Mouse (Mus musculus): ENCODE data around the gene Olfr194. TPM values are rescaled to one million over a fixed set of nuclear protein-coding genes. Genes with fewer than 3 reads are reported as not detected.

Gene Olfr194
- not detected in 2 replicates for polyA plus RNA-seq (2012; rRNA removed)

GRCm38 (mm10) chr16:59120969-59121368 is at the start of gene Olfr194:
TSS of gene Olfr194 (minus strand) at chr16:59121069.

GRCm38 (mm10) chr16:59170354-59170753 is 49.5 kb upstream of the Olfr194 start, which contains the start of gene Olfr196:
TSS of gene Olfr196 (minus strand) at chr16:59170454.

GRCm38 (mm10) chr16:59146746-59147145 is 25.9 kb upstream of the Olfr194 start, which contains the start of gene Olfr195:
TSS of gene Olfr195 (plus strand) at chr16:59147046.

GRCm38 (mm10) chr16:59111781-59112180 is 9.1 kb downstream of the Olfr194 start, which contains the start of gene Olfr193:
TSS of gene Olfr193 (minus strand) at chr16:59111881.

GRCm38 (mm10) chr16:59089722-59090121 is 31.1 kb downstream of the Olfr194 start, which contains the start of gene Olfr191:
TSS of gene Olfr191 (minus strand) at chr16:59089822.

GRCm38 (mm10) chr16:59077905-59078304 is 43.0 kb downstream of the Olfr194 start, which contains the start of gene Olfr190:
TSS of gene Olfr190 (minus strand) at chr16:59078005.

Other genes with a start within 250 kb of the Olfr194 start
- gene Olfr177, start 246.3 kb downstream of the Olfr194 start, polyA plus RNA-seq (2012; rRNA removed) = not detected in 2 replicates
- not detected in 2 replicates for gene Olfr178, start 229.0 kb downstream of the Olfr194 start, polyA plus RNA-seq (2012; rRNA removed)
- gene Olfr181, start 192.3 kb downstream of the Olfr194 start, polyA plus RNA-seq (2012; rRNA removed) = not detected in 2 replicates
- gene Olfr180, start 191.7 kb downstream of the Olfr194 start, polyA plus RNA-seq (2012; rRNA removed) = not detected in 2 replicates
- not detected in 2 replicates for gene Olfr183, start 125.7 kb downstream of the Olfr194 start, polyA plus RNA-seq (2012; rRNA removed)
- gene Olfr186, start 90.8 kb downstream of the Olfr194 start, polyA plus RNA-seq (2012; rRNA removed) = not detected in 2 replicates
- gene Olfr187, start 81.3 kb downstream of the Olfr194 start, polyA plus RNA-seq (2012; rRNA removed) = not detected in 2 replicates
- gene Olfr190, start 43.1 kb downstream of the Olfr194 start, polyA plus RNA-seq (2012; rRNA removed) = not detected in 2 replicates
- gene Olfr191, start 31.2 kb downstream of the Olfr194 start, polyA plus RNA-seq (2012; rRNA removed) = not detected in 2 replicates
- gene Olfr193, start 9.2 kb downstream of the Olfr194 start, polyA plus RNA-seq (2012; rRNA removed) = not detected in 2 replicates
- not detected in 2 replicates for gene Olfr195, start 26.0 kb upstream of the Olfr194 start, polyA plus RNA-seq (2012; rRNA removed)
- gene Olfr196, start 49.4 kb upstream of the Olfr194 start, polyA plus RNA-seq (2012; rRNA removed) = not detected in 2 replicates
- gene Olfr198, start 82.5 kb upstream of the Olfr194 start, polyA plus RNA-seq (2012; rRNA removed) = not detected in 2 replicates
- not detected in 2 replicates for gene Olfr199, start 98.7 kb upstream of the Olfr194 start, polyA plus RNA-seq (2012; rRNA removed)
- not detected in 2 replicates for gene Olfr201, start 151.6 kb upstream of the Olfr194 start, polyA plus RNA-seq (2012; rRNA removed)
- gene Olfr202, start 165.7 kb upstream of the Olfr194 start, polyA plus RNA-seq (2012; rRNA removed) = not detected in 2 replicates
- not detected in 2 replicates for gene Olfr203, start 177.8 kb upstream of the Olfr194 start, polyA plus RNA-seq (2012; rRNA removed)
- gene Olfr204, start 197.2 kb upstream of the Olfr194 start, polyA plus RNA-seq (2012; rRNA removed) = not detected in 2 replicates
- not detected in 2 replicates for gene Olfr205, start 210.1 kb upstream of the Olfr194 start, polyA plus RNA-seq (2012; rRNA removed)
- gene Olfr206, start 228.2 kb upstream of the Olfr194 start, polyA plus RNA-seq (2012; rRNA removed) = not detected in 2 replicates
- gene Olfr209, start 242.9 kb upstream of the Olfr194 start, polyA plus RNA-seq (2012; rRNA removed) = not detected in 2 replicates

Measured in stomach, adult 2 months (tissue).